Mouse (Mus musculus) small intestine, adult 2 months (tissue): ENCODE measurements around the gene St6galnac1. TPM values are rescaled to one million over a fixed set of nuclear protein-coding genes. Genes with fewer than 3 reads are reported as not detected.

Experiments used
- H3K27ac ChIP-seq: fragments of 200-500 bp; 2 replicates; pipeline ENCODE4 v1.5.1; 2012; ENCODE audit warnings: low read depth, low read length, control low read depth, inconsistent platforms; ENCODE audit not compliant: insufficient read depth
- H3K27me3 ChIP-seq: fragments of 200-500 bp; 2 replicates; pipeline ENCODE4 v1.6.1; 2012; ENCODE audit warnings: mild to moderate bottlenecking, moderate library complexity, low read length, inconsistent platforms; ENCODE audit not compliant: control insufficient read depth, insufficient read depth
- H3K36me3 ChIP-seq: fragments of 200-500 bp; 2 replicates; pipeline ENCODE4 v1.6.1; 2012; ENCODE audit warnings: mild to moderate bottlenecking, low read length, control low read depth, inconsistent platforms; ENCODE audit not compliant: control insufficient read depth, insufficient read depth
- H3K4me1 ChIP-seq: fragments of 200-500 bp; 2 replicates; pipeline ENCODE4 v1.6.1; 2012; ENCODE audit warnings: low read length, inconsistent platforms, mixed read lengths; ENCODE audit not compliant: control insufficient read depth, insufficient read depth, insufficient read length
- H3K4me3 ChIP-seq: fragments of 200-500 bp; 2 replicates; pipeline ENCODE4 v1.5.1; 2012; ENCODE audit warnings: low read depth, mild to moderate bottlenecking, control low read depth, inconsistent platforms, low read length, moderate library complexity
- CTCF ChIP-seq: fragments of 200-500 bp; IDR thresholded peaks from 2 replicates; pipeline ENCODE4 v1.5.1; 2012; ENCODE audit warnings: low read depth, mild to moderate bottlenecking, control low read depth, inconsistent platforms, low read length, moderate library complexity, mixed read lengths; ENCODE audit not compliant: insufficient replicate concordance, insufficient read length; ENCODE audit errors: extremely low read depth
- POLR2A ChIP-seq: fragments of 200-500 bp; IDR thresholded peaks from 2 replicates; pipeline ENCODE4 v1.6.1; 2012; ENCODE audit warnings: low read depth, mild to moderate bottlenecking, control low read depth, inconsistent platforms, low read length, moderate library complexity
- WGBS: fragments of 180-500 bp; shearing (Covaris S2); methylation state at CpG from one replicate; pipeline ENCODE4 v1.1.7; 2018; 5-methylcytosine and 5-hydroxymethylcytosine counted together
- polyA plus RNA-seq: library from polyadenylated mRNA; depleted of rRNA; stranded (reverse); fragments of >200 nt; gene quantifications from 2 replicates; pipeline ENCODE4 v1.2.3, GENCODE M21; 2012; rRNA removed

St6galnac1 gene
- polyA plus RNA-seq, 1 experiment, result 5.8 TPM

DNA sequence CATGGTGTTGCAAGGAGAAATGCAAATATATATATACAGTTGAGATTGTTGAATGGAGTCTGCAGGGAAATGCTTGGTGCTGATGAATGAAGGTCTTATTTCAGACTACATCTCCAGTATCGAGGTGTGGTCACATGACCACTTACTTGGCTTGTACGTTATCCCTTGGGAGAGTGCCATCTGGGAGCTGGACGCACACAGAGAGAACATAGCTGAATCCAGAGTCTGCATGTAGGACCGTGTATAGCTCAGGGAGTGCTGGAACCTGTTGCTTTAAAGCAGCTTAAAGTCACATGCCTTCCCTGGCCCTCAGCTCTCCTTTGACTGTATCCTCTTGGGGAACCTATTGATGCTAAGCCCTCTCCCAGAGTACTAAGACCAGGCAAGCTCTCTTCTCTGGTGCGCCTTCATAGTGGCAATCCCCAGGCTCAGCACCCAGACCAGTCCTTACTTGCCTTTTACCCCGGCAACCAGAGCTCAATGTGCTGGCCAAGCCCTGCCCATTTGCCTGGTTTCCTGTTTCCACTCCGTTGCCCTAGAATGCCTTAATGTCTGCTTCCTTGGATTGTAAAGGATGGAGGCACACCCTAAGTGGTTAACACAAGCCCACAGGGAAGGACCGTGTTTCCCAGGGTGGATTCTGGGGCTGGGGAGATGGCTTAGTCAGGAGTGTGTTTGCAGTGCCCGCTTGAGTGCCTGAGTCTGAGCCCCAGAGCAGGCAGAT lies 53.6 kb downstream of the St6galnac1 start:
- H3K36me3 ChIP-seq, result no peaks in the 10 kb centered on the region
- 53% methylated on average over 9 of the region's 9 CpGs for WGBS
- H3K4me1 ChIP-seq, result no peaks in the 10 kb centered on the region
- no peak overlapping the region for H3K4me3 ChIP-seq
- TF ChIP-seq CTCF (no peak), POLR2A (no peak)
- H3K27me3 ChIP-seq, result no peaks in the 10 kb centered on the region
- H3K27ac ChIP-seq, result no peak overlapping the region

DNA sequence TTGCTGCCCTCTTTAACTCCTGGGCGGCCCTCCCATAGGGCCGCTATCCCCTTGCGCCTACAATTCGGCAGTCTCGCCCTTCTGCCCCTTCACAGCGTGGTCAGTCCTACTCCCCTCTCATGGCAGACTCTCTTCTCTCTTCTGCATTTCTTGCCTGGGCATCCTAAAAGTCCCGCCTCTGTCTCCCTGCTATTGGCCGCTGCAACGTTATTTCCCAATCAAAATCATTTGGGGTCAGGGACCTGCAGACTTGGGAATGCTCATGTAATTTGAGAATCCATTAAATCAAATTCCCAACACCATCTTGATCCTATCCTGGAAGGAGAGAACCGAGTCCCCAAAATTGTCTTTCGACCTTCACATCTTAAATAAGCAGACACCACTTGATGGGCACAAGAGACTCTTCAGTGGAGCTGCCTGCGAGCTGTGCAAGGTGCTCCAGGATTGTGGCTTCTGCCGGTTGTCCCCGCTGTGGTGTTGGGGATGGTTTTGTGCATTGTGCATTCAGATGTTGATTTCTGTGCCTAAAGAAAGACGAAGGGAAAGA lies 54.9 kb downstream of the St6galnac1 start:
- WGBS, result 92% methylated on average over 15 of the region's 15 CpGs
- Histone ChIP-seq H3K36me3 (no peaks in the 10 kb centered on the region), H3K4me1 (no peaks in the 10 kb centered on the region), H3K27me3 (no peaks in the 10 kb centered on the region), H3K27ac (no peak overlapping the region), H3K4me3 (no peak overlapping the region)
- TF ChIP-seq POLR2A (no peak), CTCF (no peak)

Other genes with a start within 250 kb of the St6galnac1 start
- 19.5 and 47.9 TPM in 2 replicates for gene Sphk1, start 244.6 kb downstream of the St6galnac1 start, polyA plus RNA-seq
- gene Ube2o, start 194.1 kb downstream of the St6galnac1 start, polyA plus RNA-seq, result 7.2 and 7.9 TPM in 2 replicates
- not detected in 2 replicates for gene Aanat, start 189.1 kb downstream of the St6galnac1 start, polyA plus RNA-seq
- 25.3 and 40.8 TPM in 2 replicates for gene Rhbdf2, start 148.5 kb downstream of the St6galnac1 start, polyA plus RNA-seq
- gene Prcd, start 122.0 kb downstream of the St6galnac1 start, polyA plus RNA-seq, result 0.30 TPM in 1 of 2 replicates, not detected in the other
- 14.2 and 23.7 TPM in 2 replicates for gene Cygb, start 121.2 kb downstream of the St6galnac1 start, polyA plus RNA-seq
- 31.6 and 36.2 TPM in 2 replicates for gene Mxra7, start 52.5 kb upstream of the St6galnac1 start, polyA plus RNA-seq
- 10.3 and 11.6 TPM in 2 replicates for gene Mettl23, start 67.8 kb upstream of the St6galnac1 start, polyA plus RNA-seq
- 21.7 and 24.2 TPM in 2 replicates for gene Jmjd6, start 67.9 kb upstream of the St6galnac1 start, polyA plus RNA-seq
- gene Mfsd11, start 76.9 kb upstream of the St6galnac1 start, polyA plus RNA-seq, result 15.2 and 27.0 TPM in 2 replicates
- gene Srsf2, start 77.6 kb upstream of the St6galnac1 start, polyA plus RNA-seq, result 352 and 658 TPM in 2 replicates
- gene Mgat5b, start 143.4 kb upstream of the St6galnac1 start, polyA plus RNA-seq, result 0.03 and 0.04 TPM in 2 replicates